Mouse (Mus musculus): Measurements from ENCODE around the gene Zfp972. TPM values are rescaled to one million over a fixed set of nuclear protein-coding genes. Genes with fewer than 3 reads are reported as not detected.
A peak's percentile ranks its signal among the peaks of the same experiment; 100 is the strongest.
"Not testable (repeated sequence)": the region's sequence is repeated elsewhere in the genome, so short reads cannot be mapped to it uniquely, and the experiment has no call there.

Zfp972 gene
- polyA plus RNA-seq (2015; fragmentation: Nextera tagmentation; extraction: Ambion mirVana): 0.96 and 2.8 TPM in 2 replicates

DNA sequence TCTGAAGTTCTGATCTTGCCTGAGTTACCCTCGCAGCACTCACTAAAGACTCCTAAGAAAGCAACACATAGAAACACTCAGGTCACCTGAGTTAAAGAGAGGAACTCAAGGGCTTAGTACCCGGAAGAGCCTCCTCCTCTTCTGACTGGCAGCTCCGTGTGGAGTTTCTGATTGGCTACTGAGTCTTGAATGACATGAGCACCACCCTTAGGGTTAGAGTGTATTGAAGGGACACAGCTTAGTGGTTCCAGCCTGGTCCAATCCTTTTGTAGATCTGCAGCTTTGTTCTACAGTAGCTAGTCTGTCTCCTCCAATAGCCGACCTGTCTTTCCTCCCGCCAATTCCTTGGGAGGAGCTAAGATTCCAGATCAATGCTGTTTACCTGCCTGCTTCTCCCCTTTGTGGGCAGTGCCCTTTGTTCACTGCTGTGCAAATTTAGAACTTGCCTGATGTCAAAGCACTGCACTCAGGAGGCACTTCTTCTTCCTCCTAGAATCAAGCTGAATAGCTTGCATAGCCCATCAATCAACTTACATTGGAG, at the start of gene Zfp972:
TSS of gene Zfp972 (minus strand) at position 51 of the 541 bp plus-strand sequence.
- not testable (repeated sequence) for H3K27me3 ChIP-seq (replicated peaks); H3K9ac ChIP-seq; ATAC-seq (ENCODE audit: insufficient read depth, low FRiP score, low read depth); H3K4me1 ChIP-seq; H3K9me3 ChIP-seq; H3K36me3 ChIP-seq; H3K27ac ChIP-seq; H3K4me2 ChIP-seq
- 62% methylated on average over 4 of the region's 5 CpGs for WGBS
- H3K4me3 ChIP-seq (replicated peaks): peak within 1 kb of the TSS; percentile 9; the same call in 1 of the 2 replicates

DNA sequence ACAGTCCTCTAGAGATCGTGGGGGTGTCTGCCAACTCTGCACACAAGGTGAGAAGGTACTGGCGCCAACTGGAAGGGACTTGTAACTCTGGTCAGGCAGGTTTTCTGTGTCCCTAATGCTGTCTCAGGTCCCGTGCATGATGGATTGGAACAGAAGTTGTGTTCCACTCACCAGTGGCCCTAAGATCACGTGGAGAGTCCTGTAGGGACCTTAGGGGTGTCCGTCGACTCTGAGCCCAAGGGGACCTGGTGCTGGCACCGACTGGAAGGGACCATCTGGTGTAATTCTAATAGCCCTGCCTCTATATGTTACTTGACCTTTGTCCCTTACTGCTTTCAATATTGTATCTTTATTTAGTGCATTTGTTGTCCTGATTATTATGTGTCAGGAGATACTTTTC, 49.4 kb upstream of the Zfp972 start:
- WGBS: 61% methylated on average over 7 of the region's 7 CpGs
- H3K36me3 ChIP-seq; H3K4me1 ChIP-seq; H3K9ac ChIP-seq; ATAC-seq (ENCODE audit: insufficient read depth, low FRiP score, low read depth); H3K27ac ChIP-seq; H3K4me3 ChIP-seq (replicated peaks); H3K4me2 ChIP-seq; H3K9me3 ChIP-seq; H3K27me3 ChIP-seq (replicated peaks): not testable (repeated sequence)

- H3K4me1 ChIP-seq; H3K36me3 ChIP-seq; H3K9me3 ChIP-seq; H3K27me3 ChIP-seq (replicated peaks); ATAC-seq (ENCODE audit: insufficient read depth, low FRiP score, low read depth); H3K9ac ChIP-seq; H3K27ac ChIP-seq: not testable (repeated sequence)
- peak within 1 kb of the TSS; percentile 42 for H3K4me2 ChIP-seq
- WGBS: 0% methylated on average over 5 of the region's 7 CpGs
- peak within 1 kb of the TSS; percentile 51 for H3K4me3 ChIP-seq (replicated peaks)
These were observed 31.7 kb upstream of the Zfp972 start, which contains the start of gene Gm14326 for GRCm38 (mm10) chr2:177957145-177957544. Gm14326 (minus strand) TSS chr2:177957297.

DNA sequence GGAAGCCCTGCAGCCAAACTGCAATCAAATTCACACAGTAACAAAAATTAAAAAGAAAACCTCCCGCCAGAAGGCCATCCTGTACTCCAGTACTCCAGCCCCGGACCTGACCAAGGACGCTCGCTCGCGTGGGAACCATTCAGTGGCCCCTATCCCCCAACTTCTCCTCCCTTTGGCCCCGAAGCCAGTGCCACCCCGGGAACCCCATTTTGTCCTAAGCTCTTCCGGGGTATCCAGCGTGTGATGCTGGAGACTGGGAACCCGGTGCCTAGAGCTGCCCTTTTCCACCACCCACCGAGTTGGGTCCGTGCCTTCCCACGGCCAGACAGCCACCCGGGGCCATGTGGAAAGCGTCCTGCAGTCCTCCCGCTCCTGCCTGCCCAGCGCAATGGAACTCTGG, 31.3 kb upstream of the Zfp972 start:
- not testable (repeated sequence) for H3K27ac ChIP-seq; H3K36me3 ChIP-seq; H3K27me3 ChIP-seq (replicated peaks); ATAC-seq (ENCODE audit: insufficient read depth, low FRiP score, low read depth); H3K4me1 ChIP-seq; H3K9me3 ChIP-seq; H3K9ac ChIP-seq
- H3K4me2 ChIP-seq: peak overlapping the region; percentile 42
- WGBS: under 1% methylated on average over 18 of the region's 18 CpGs
- peak overlapping the region; percentile 51 for H3K4me3 ChIP-seq (replicated peaks)

GRCm38 (mm10) chr2:177903276-177903675, 22.1 kb downstream of the Zfp972 start:
- no CpG with 5 or more reads among the region's 12 CpGs for WGBS
- not testable (repeated sequence) for H3K9me3 ChIP-seq; H3K9ac ChIP-seq; H3K4me1 ChIP-seq; ATAC-seq (ENCODE audit: insufficient read depth, low FRiP score, low read depth); H3K4me2 ChIP-seq; H3K27me3 ChIP-seq (replicated peaks); H3K36me3 ChIP-seq; H3K4me3 ChIP-seq (replicated peaks); H3K27ac ChIP-seq

GRCm38 (mm10) chr2:177898171-177898570, 27.2 kb downstream of the Zfp972 start:
- H3K9ac ChIP-seq; H3K4me2 ChIP-seq; H3K4me3 ChIP-seq (replicated peaks); H3K27ac ChIP-seq; H3K4me1 ChIP-seq; H3K9me3 ChIP-seq; ATAC-seq (ENCODE audit: insufficient read depth, low FRiP score, low read depth); H3K27me3 ChIP-seq (replicated peaks); H3K36me3 ChIP-seq: not testable (repeated sequence)
- WGBS: 84% methylated on average over 2 of the region's 3 CpGs

- peak within 1 kb of the TSS; percentile 26 for H3K4me3 ChIP-seq (replicated peaks)
- H3K27ac ChIP-seq; H3K36me3 ChIP-seq; H3K9me3 ChIP-seq; H3K4me2 ChIP-seq; H3K9ac ChIP-seq; H3K4me1 ChIP-seq; H3K27me3 ChIP-seq (replicated peaks); ATAC-seq (ENCODE audit: insufficient read depth, low FRiP score, low read depth): not testable (repeated sequence)
- WGBS: 41% methylated on average over 10 of the region's 13 CpGs
These were observed 28.3 kb downstream of the Zfp972 start, which contains the start of gene Gm14327 for GRCm38 (mm10) chr2:177897046-177897578. Gm14327 (plus strand) TSS chr2:177897096.

DNA sequence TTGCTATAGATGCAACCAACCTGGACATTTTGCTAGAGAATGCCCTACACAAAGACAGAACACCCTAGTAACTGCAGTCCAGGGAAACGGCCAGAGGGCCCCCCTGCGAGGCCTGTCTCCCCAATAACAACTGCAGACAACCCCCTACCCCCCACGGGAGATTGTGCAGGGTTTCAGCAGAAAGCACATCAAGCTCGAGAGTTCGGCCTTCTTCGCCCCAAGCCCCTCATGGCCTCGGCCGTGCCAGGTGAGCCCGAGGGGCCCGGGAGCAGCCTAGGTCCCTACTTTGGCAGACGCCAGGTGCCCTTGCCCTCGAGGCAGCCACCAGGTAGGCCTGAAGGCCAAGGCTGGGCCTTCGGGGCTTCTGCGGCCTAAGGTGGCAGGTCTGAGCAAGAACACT, 37.7 kb downstream of the Zfp972 start:
- H3K4me1 ChIP-seq; ATAC-seq (ENCODE audit: insufficient read depth, low FRiP score, low read depth); H3K4me3 ChIP-seq (replicated peaks); H3K27ac ChIP-seq; H3K9ac ChIP-seq; H3K36me3 ChIP-seq; H3K27me3 ChIP-seq (replicated peaks); H3K4me2 ChIP-seq; H3K9me3 ChIP-seq: not testable (repeated sequence)
- WGBS: 92% methylated on average over 13 of the region's 14 CpGs

DNA sequence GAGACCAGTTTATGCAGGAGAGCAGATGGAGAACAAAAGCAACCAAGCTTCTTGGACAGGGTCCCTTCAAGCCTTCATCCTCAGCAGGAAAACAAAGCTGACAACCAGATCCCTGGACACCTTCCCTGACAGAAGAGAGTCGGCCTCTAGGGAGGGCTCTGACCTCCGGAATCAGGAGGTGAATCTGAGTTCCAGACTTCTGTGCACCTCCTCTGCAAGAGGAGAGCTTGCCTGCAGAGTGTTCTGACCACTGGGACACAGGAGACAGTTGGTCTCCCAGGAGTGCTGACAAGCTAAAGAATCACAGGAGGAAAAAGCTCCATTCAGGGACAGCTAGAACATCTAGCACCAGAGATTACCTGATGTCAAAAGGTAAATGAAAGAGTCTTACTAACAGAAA, 63.2 kb downstream of the Zfp972 start:
- not testable (repeated sequence) for H3K4me2 ChIP-seq; H3K9me3 ChIP-seq; H3K27ac ChIP-seq; H3K4me3 ChIP-seq (replicated peaks); H3K27me3 ChIP-seq (replicated peaks); H3K4me1 ChIP-seq; H3K36me3 ChIP-seq; ATAC-seq (ENCODE audit: insufficient read depth, low FRiP score, low read depth); H3K9ac ChIP-seq
- 91% methylated on average over 2 of the region's 2 CpGs for WGBS

Other genes with a start within 250 kb of the Zfp972 start
- gene Gm14322, start 166.3 kb downstream of the Zfp972 start, polyA plus RNA-seq (2015; fragmentation: Nextera tagmentation; extraction: Ambion mirVana): 6.7 and 7.7 TPM in 2 replicates
- gene Gm14325, start 85.3 kb downstream of the Zfp972 start, polyA plus RNA-seq (2015; fragmentation: Nextera tagmentation; extraction: Ambion mirVana): 33.8 and 35.8 TPM in 2 replicates
- gene Gm14327, start 28.5 kb downstream of the Zfp972 start, polyA plus RNA-seq (2015; fragmentation: Nextera tagmentation; extraction: Ambion mirVana): 4.2 and 4.6 TPM in 2 replicates
- 15.7 and 17.4 TPM in 2 replicates for gene Gm14326, start 31.7 kb upstream of the Zfp972 start, polyA plus RNA-seq (2015; fragmentation: Nextera tagmentation; extraction: Ambion mirVana)
- 11.3 and 12.8 TPM in 2 replicates for gene Zfp971, start 97.7 kb upstream of the Zfp972 start, polyA plus RNA-seq (2015; fragmentation: Nextera tagmentation; extraction: Ambion mirVana)
- 19.1 and 20.7 TPM in 2 replicates for gene Zfp931, start 152.9 kb upstream of the Zfp972 start, polyA plus RNA-seq (2015; fragmentation: Nextera tagmentation; extraction: Ambion mirVana)
- gene Phactr3, start 193.4 kb upstream of the Zfp972 start, polyA plus RNA-seq (2015; fragmentation: Nextera tagmentation; extraction: Ambion mirVana): 2.3 and 2.8 TPM in 2 replicates